Mouse (Mus musculus) induced T-regulatory cell, adult 2 months (primary cell): ENCODE results near the gene Atp2b1.
A peak's percentile ranks its signal among the peaks of the same experiment; 100 is the strongest.

ENCODE experiments used
- DNase-seq: peaks from one replicate; pipeline ENCODE4 v3.0.0-alpha.2; 2012; ENCODE audit warnings: low read depth

The Atp2b1 gene

GRCm38 (mm10) chr10:98913961-98914809, at the start of gene Atp2b1:
Gene Atp2b1, plus strand, starts transcription at chr10:98914406.
- DNase-seq, result peak; percentile 97

GRCm38 (mm10) chr10:98864851-98865250, 49.4 kb upstream of the Atp2b1 start:
- DNase-seq, result no peak

- DNase-seq, result no peak
Measured at GRCm38 (mm10) chr10:98866836-98867370, 47.3 kb upstream of the Atp2b1 start.

- DNase-seq, result no peak
Measured at GRCm38 (mm10) chr10:98868351-98868908, 45.8 kb upstream of the Atp2b1 start.

GRCm38 (mm10) chr10:98877855-98878254, 36.4 kb upstream of the Atp2b1 start:
- DNase-seq, result peak; percentile 96

- peak; percentile 73 for DNase-seq
Measured at GRCm38 (mm10) chr10:98878636-98879035, 35.6 kb upstream of the Atp2b1 start.

- peak; percentile 79 for DNase-seq
Measured at GRCm38 (mm10) chr10:98880057-98880456, 34.1 kb upstream of the Atp2b1 start.

GRCm38 (mm10) chr10:98880711-98881110, 33.5 kb upstream of the Atp2b1 start:
- DNase-seq, result peak; percentile 69

- no peak for DNase-seq
Measured at GRCm38 (mm10) chr10:98881492-98881891, 32.7 kb upstream of the Atp2b1 start.

GRCm38 (mm10) chr10:98882587-98882986, 31.6 kb upstream of the Atp2b1 start:
- no peak for DNase-seq

- DNase-seq, result no peak
Measured at GRCm38 (mm10) chr10:98884445-98884844, 29.8 kb upstream of the Atp2b1 start.

- peak; percentile 39 for DNase-seq
Measured at GRCm38 (mm10) chr10:98886770-98887271, 27.4 kb upstream of the Atp2b1 start.

GRCm38 (mm10) chr10:98891361-98891760, 22.8 kb upstream of the Atp2b1 start:
- no peak for DNase-seq

- peak; percentile 79 for DNase-seq
Measured at GRCm38 (mm10) chr10:98897507-98897906, 16.7 kb upstream of the Atp2b1 start.

GRCm38 (mm10) chr10:98897913-98898748, 16.1 kb upstream of the Atp2b1 start:
- no peak for DNase-seq

GRCm38 (mm10) chr10:98901533-98901932, 12.7 kb upstream of the Atp2b1 start:
- no peak for DNase-seq

- DNase-seq, result no peak
Measured at GRCm38 (mm10) chr10:98905987-98906386, 8.2 kb upstream of the Atp2b1 start.

- no peak for DNase-seq
Measured at GRCm38 (mm10) chr10:98906941-98907549, 7.2 kb upstream of the Atp2b1 start.

GRCm38 (mm10) chr10:98913610-98913960, 621 bp upstream of the Atp2b1 start:
- DNase-seq, result no peak

- DNase-seq, result peak; percentile 86
Measured at GRCm38 (mm10) chr10:98914810-98915241, 620 bp downstream of the Atp2b1 start.

- peak; percentile 63 for DNase-seq
Measured at GRCm38 (mm10) chr10:98915398-98915931, 1.3 kb downstream of the Atp2b1 start.
